In genomic region chr2:6976300-6976699, GRCm38 (mm10) we compare ENCODE assay signal across 35 mouse cellular contexts.
"Had no signal": no experiment of that assay in that cellular context is flagged by ENCODE, and none has a peak within 500 bp of the region (broad histone marks: within the 10 kb centered on the region; RNA-seq: fewer than 3 reads in every experiment).

No protein-coding gene starts in this region.

- H3K36me3 ChIP-seq: heart, embryonic 10.5 days; heart, embryonic 12.5 days; heart, embryonic 13.5 days; heart, embryonic 15.5 days; hindbrain, embryonic 10.5 days; hindbrain, embryonic 12.5 days; hindbrain, embryonic 13.5 days; hindbrain, embryonic 15.5 days; intestine, embryonic 15.5 days; kidney, embryonic 15.5 days had no signal

- H3K4me3 ChIP-seq: heart, embryonic 10.5 days; heart, embryonic 12.5 days; heart, embryonic 13.5 days; heart, embryonic 15.5 days; hindbrain, embryonic 10.5 days; hindbrain, embryonic 12.5 days; hindbrain, embryonic 13.5 days; hindbrain, embryonic 15.5 days; intestine, embryonic 15.5 days; kidney, embryonic 15.5 days; layer of hippocampus, adult 2 months had no signal

- H3K9ac ChIP-seq: heart, embryonic 12.5 days; heart, embryonic 13.5 days; heart, embryonic 15.5 days; hindbrain, embryonic 12.5 days; hindbrain, embryonic 13.5 days; hindbrain, embryonic 14.5 days; hindbrain, embryonic 15.5 days; intestine, embryonic 15.5 days; kidney, embryonic 15.5 days had no signal

- H3K4me1 ChIP-seq: heart, embryonic 10.5 days; heart, embryonic 12.5 days; heart, embryonic 13.5 days; heart, embryonic 15.5 days; hindbrain, embryonic 10.5 days; hindbrain, embryonic 12.5 days; hindbrain, embryonic 13.5 days; hindbrain, embryonic 15.5 days; intestine, embryonic 15.5 days; kidney, embryonic 15.5 days had no signal

- H3K27me3 ChIP-seq: heart, embryonic 12.5 days; heart, embryonic 13.5 days; heart, embryonic 15.5 days; hindbrain, embryonic 12.5 days; hindbrain, embryonic 13.5 days; hindbrain, embryonic 15.5 days; intestine, embryonic 15.5 days; kidney, embryonic 15.5 days had no signal

- H3K9me3 ChIP-seq: heart, embryonic 10.5 days; heart, embryonic 12.5 days; heart, embryonic 15.5 days; hindbrain, embryonic 10.5 days; hindbrain, embryonic 12.5 days; hindbrain, embryonic 13.5 days; hindbrain, embryonic 15.5 days; intestine, embryonic 15.5 days; kidney, embryonic 15.5 days had no signal

- DNase-seq: heart, postnatal 10 days; heart, postnatal 14 days; heart, postnatal 36 days; heart, postnatal 4 days; kidney, adult 11 months; kidney, adult 18-20 months; kidney, adult 2 months; kidney, adult 8-10 months; kidney, adult 9 months; kidney, postnatal 10 days; kidney, postnatal 14 days; kidney, postnatal 25 days; kidney, postnatal 36 days; kidney, postnatal 4 days; layer of hippocampus, adult 9-11 months; layer of hippocampus, postnatal 36 days had no signal

- H3K4me2 ChIP-seq: heart, embryonic 11.5 days; heart, embryonic 12.5 days; heart, embryonic 13.5 days; heart, embryonic 15.5 days; hindbrain, embryonic 12.5 days; hindbrain, embryonic 13.5 days; hindbrain, embryonic 14.5 days; hindbrain, embryonic 15.5 days; intestine, embryonic 15.5 days; kidney, embryonic 15.5 days had no signal

- ATAC-seq: hindbrain, embryonic 16.5 days; hindbrain, postnatal 0 days; inflammation-experienced regulatory T-cells, adult 6 months; intestine, embryonic 15.5 days; intestine, embryonic 16.5 days; intestine, postnatal 0 days had no signal

- H3K27ac ChIP-seq: heart, embryonic 10.5 days; heart, embryonic 13.5 days; heart, embryonic 15.5 days; hindbrain, embryonic 10.5 days; hindbrain, embryonic 12.5 days; hindbrain, embryonic 13.5 days; hindbrain, embryonic 14.5 days; hindbrain, embryonic 15.5 days; hindbrain, postnatal 0 days; intestine, embryonic 15.5 days; kidney, embryonic 15.5 days; kidney, postnatal 0 days; layer of hippocampus, adult 2 months had no signal
